Mouse (Mus musculus) liver, embryonic 12.5 days (tissue): ENCODE measurements around the gene Cpeb4. TPM values are rescaled to one million over a fixed set of nuclear protein-coding genes. Genes with fewer than 3 reads are reported as not detected.
"Not testable (repeated sequence)": the region's sequence is repeated elsewhere in the genome, so short reads cannot be mapped to it uniquely, and the experiment has no call there.

ENCODE experiments used
- ATAC-seq: fragments of 200-750 bp; cut with Nextera tagmentation; 2 replicates; pipeline ENCODE4 v1.8.0; 2017; ENCODE audit warnings: moderate number of reproducible peaks, mild to moderate bottlenecking, moderate library complexity
- H3K27ac ChIP-seq: fragments of 300-500 bp; sonication (generic); 2 replicates; pipeline ENCODE4 v1.5.1; 2016; ENCODE audit warnings: mild to moderate bottlenecking
- H3K27me3 ChIP-seq: fragments of 300-500 bp; sonication (generic); replicated peaks from 2 replicates; pipeline ENCODE4 v1.6.1; 2016; ENCODE audit warnings: mild to moderate bottlenecking, moderate library complexity
- H3K36me3 ChIP-seq: fragments of 300-500 bp; sonication (generic); 2 replicates; pipeline ENCODE4 v1.6.1; 2016; ENCODE audit warnings: mild to moderate bottlenecking, moderate library complexity
- H3K4me1 ChIP-seq: fragments of 300-500 bp; sonication (generic); 2 replicates; pipeline ENCODE4 v1.6.1; 2016
- H3K4me2 ChIP-seq: fragments of 300-500 bp; sonication (generic); 2 replicates; pipeline ENCODE4 v1.6.1; 2016; ENCODE audit warnings: mild to moderate bottlenecking, moderate library complexity
- H3K4me3 ChIP-seq: fragments of 300-500 bp; sonication (generic); 2 replicates; pipeline ENCODE4 v1.5.1; 2016; ENCODE audit warnings: mild to moderate bottlenecking, moderate library complexity
- H3K9ac ChIP-seq: fragments of 300-500 bp; sonication (generic); 2 replicates; pipeline ENCODE4 v1.6.1; 2016; ENCODE audit warnings: mild to moderate bottlenecking, moderate library complexity
- H3K9me3 ChIP-seq: fragments of 300-500 bp; sonication (generic); replicated peaks from 2 replicates; pipeline ENCODE4 v1.6.1; 2016; ENCODE audit warnings: mild to moderate bottlenecking, moderate library complexity
- WGBS: fragments of 180-500 bp; shearing (Covaris S2); methylation state at CpG from one replicate; pipeline ENCODE4 v1.1.7; 2016; ENCODE audit not compliant: insufficient replicate concordance; 5-methylcytosine and 5-hydroxymethylcytosine counted together
- polyA plus RNA-seq: library from polyadenylated mRNA; unstranded; fragments of >200 nt; fragmentation: Nextera tagmentation; extraction: Ambion mirVana; gene quantifications from 2 replicates; pipeline ENCODE4 v1.2.1, GENCODE M21; 2016

Cpeb4 gene
- polyA plus RNA-seq, 1 experiment from 2014 or later, result 21.5 TPM

DNA sequence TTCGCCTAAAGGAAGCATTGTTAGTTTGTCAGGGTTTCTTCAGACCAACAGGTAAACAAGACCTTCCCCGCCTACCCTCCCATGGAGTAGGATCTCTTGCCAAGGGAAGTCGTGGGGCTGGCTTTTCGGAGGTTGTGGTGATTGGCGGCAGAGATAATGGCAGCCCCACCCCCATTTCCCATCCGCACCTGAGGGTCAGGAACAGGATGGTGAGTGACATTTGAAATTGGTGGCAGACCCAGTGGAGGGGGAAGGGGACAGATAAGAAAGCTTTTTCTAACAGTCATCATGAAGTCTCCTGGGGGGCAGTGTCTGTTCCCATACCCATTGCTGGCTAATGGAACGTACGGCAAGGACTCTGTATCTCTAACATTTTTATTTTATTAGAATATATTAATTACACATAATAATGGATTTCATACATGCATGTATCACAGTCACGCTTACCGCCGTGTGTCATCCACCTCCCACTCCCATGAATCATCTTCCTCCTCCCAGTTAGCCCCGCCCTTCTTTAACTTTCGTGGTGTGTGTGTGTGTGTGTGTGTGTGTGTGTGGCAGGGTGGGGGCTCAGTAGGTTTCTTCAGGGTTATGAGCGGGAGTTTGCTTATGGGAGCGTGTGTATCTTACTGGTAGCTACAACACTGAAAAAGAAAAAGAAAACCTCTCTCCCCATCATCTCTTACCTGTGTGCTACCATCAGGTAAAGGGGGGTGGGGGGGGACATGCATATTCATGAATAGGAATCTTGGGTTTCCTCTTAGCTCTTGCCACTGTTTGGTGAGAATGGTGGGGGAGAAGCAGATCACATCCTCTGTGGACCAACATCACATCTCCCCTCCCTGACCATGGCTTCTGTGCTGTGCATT lies 76.7 kb downstream of the Cpeb4 start:
- 11% methylated on average over 15 of the region's 15 CpGs for WGBS
- Histone ChIP-seq H3K27ac (no peak overlapping the region), H3K9me3 (no peaks in the 10 kb centered on the region), H3K27me3 (peaks cover 24% of the 10 kb centered on the region), H3K4me1 (peaks cover 20% of the 10 kb centered on the region), H3K9ac (peak overlapping the region; percentile 45), H3K36me3 (no peaks in the 10 kb centered on the region), H3K4me2 (peak overlapping the region; percentile 72), H3K4me3 (peak overlapping the region; percentile 54)
- ATAC-seq, result peak; percentile 68

DNA sequence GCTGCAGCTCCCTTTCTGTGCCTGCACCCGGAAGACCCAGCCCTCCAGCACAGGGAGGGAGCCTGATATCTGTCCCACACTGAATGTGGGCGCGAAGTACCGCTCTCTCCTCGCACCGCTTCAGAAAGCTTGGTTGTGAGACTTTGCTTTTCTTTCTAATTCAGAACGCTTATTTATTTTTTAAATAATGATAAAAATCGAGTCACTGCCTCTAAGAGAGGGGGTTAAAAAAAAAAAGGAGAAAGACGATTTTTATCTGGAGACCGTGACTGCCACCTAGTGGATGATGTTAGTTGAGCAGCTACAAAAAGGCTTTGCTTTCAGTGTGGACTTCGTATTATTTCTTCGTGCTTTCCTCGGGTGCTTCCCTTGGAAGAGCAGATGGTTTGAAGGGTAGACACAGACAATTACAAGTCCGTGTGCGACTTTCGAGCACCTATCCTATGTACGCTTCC lies 77.3 kb downstream of the Cpeb4 start:
- H3K27ac ChIP-seq, result no peak overlapping the region
- H3K9me3 ChIP-seq, result no peaks in the 10 kb centered on the region
- no peaks in the 10 kb centered on the region for H3K36me3 ChIP-seq
- H3K4me3 ChIP-seq, result peak overlapping the region; percentile 54
- peaks cover 24% of the 10 kb centered on the region for H3K27me3 ChIP-seq
- peak; percentile 82 for ATAC-seq
- peak overlapping the region; percentile 72 for H3K4me2 ChIP-seq
- WGBS, result 1% methylated on average over 17 of the region's 17 CpGs
- peaks cover 20% of the 10 kb centered on the region for H3K4me1 ChIP-seq
- peak overlapping the region; percentile 45 for H3K9ac ChIP-seq

DNA sequence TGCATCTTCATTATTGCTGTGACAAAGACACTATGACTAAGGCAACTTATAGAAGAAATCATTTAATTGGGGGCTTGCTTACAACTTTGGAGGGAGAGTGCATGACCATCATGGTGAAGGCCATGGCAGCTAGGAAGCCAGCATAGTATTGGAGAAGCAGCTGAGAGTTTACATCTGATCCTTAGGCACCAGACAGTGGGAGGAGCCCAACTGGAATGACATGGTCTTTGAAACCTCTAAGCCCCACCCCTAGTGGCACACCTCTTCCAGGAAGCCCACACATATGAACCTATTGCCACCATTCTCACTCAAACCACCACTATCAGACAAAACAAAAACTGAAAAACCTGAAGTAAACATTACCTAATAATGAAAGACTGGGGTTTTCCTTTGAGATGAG lies 88.1 kb downstream of the Cpeb4 start:
- Histone ChIP-seq H3K4me3 (no peak overlapping the region), H3K9me3 (no peaks in the 10 kb centered on the region), H3K9ac (no peak overlapping the region), H3K4me2 (no peak overlapping the region), H3K36me3 (no peaks in the 10 kb centered on the region), H3K4me1 (no peaks in the 10 kb centered on the region), H3K27me3 (no peaks in the 10 kb centered on the region), H3K27ac (no peak overlapping the region)
- ATAC-seq, result no peak

GRCm38 (mm10) chr11:31963993-31964392 lies 92.0 kb downstream of the Cpeb4 start:
- H3K36me3 ChIP-seq, result no peaks in the 10 kb centered on the region
- H3K4me1 ChIP-seq, result peaks cover 6% of the 10 kb centered on the region; the same call in 1 of the 2 replicates
- no peak overlapping the region for H3K27ac ChIP-seq
- no peak for ATAC-seq
- 71% methylated on average over 1 of the region's 1 CpGs for WGBS
- H3K9me3 ChIP-seq, result no peaks in the 10 kb centered on the region
- H3K4me2 ChIP-seq, result no peak overlapping the region
- 0 out of 2 replicates have a peak, but pooled peaks cover 7% of the 10 kb centered on the region for H3K27me3 ChIP-seq
- no peak overlapping the region for H3K9ac ChIP-seq
- H3K4me3 ChIP-seq, result no peak overlapping the region

DNA sequence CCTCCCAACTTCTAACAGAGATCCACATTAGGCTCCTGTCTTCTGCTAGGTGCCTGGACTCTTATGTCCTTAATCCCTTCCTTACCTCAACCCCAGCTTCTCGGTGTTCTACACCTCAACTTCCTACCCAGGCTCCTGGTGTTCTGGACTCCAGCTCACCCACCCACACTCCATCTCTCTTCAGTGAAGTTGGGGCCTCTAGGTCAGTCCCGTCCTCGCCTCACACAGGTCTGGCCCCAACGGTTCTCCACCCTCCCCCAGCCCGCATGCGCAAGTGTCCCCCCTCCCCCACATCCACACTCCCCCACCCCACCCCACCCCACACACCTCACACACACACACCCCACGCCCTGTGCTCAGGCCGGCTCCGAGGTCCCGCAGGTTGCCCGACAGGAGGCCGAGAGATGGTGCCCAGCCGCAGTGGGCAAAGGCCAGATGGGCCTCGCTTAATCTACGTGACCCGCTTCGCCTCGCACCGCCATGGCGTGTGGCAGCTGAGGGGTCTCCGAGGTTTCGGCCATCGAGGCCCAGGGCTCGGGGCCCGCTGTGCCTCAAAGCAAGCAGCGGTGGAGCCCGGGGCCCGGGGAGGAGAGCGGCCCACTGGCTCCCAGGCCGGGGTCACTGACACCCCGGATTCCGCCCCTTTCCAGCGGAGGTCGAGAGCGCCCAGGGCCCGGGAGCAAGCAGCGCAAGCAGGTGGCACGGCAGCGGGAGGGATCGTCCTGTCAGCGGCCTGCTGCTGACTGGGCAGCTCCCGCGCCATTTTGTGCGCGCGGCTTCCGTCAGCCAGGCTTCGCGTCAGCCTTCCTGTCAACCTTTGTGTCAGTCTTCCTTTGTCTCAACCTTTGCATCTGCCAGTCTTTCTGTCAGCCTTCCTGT lies 93.5 kb downstream of the Cpeb4 start, which contains the start of gene 4930524B15Rik:
Gene 4930524B15Rik, plus strand, starts transcription at position 337 of the 879 bp plus-strand sequence.
- H3K9ac ChIP-seq, result peak within 1 kb of the TSS; percentile 31; the same call in 1 of the 2 replicates
- H3K27me3 ChIP-seq, result 0 out of 2 replicates have a peak, but pooled peaks cover 7% of the 10 kb centered on the region
- no peaks in the 10 kb centered on the region for H3K9me3 ChIP-seq
- H3K4me2 ChIP-seq, result peak within 1 kb of the TSS; percentile 56
- no peaks in the 10 kb centered on the region for H3K36me3 ChIP-seq
- H3K4me3 ChIP-seq, result peak within 1 kb of the TSS; percentile 24
- H3K4me1 ChIP-seq, result peaks cover 6% of the 10 kb centered on the region; the same call in 1 of the 2 replicates
- 0 out of 2 replicates have a peak, but pooled peaks have one; percentile 15 for ATAC-seq
- H3K27ac ChIP-seq, result no peak within 1 kb of the TSS
- WGBS, result 51% methylated on average over 49 of the region's 49 CpGs

- no peak overlapping the region for H3K4me2 ChIP-seq
- H3K9me3 ChIP-seq, result no peaks in the 10 kb centered on the region
- 35% methylated on average over 4 of the region's 4 CpGs for WGBS
- no peaks in the 10 kb centered on the region for H3K27me3 ChIP-seq
- H3K36me3 ChIP-seq, result no peaks in the 10 kb centered on the region
- no peaks in the 10 kb centered on the region for H3K4me1 ChIP-seq
- H3K4me3 ChIP-seq, result no peak overlapping the region
- no peak overlapping the region for H3K9ac ChIP-seq
- no peak for ATAC-seq
- no peak overlapping the region for H3K27ac ChIP-seq
These were observed 102.1 kb downstream of the Cpeb4 start for GRCm38 (mm10) chr11:31974132-31974531.

DNA sequence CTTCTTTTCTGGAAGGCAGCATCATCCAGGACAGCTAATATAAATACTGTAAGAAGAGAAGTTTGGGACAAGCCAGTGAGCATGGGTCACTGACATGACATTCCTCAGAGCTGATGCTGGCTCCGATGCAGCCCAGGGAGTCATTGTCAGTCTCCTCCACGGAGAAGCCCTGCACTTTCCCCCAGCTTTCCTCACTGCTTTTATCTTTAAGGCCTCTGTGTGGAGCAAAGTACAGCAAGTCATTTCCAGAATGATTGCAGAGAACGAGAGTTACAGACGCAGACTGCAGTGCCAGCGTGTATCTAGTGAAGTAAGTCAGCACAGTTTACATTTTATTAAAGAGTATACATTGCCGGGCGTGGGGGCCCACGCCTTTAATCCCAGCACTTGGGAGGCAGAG lies 102.8 kb downstream of the Cpeb4 start:
- Histone ChIP-seq H3K27me3 (no peaks in the 10 kb centered on the region), H3K4me3 (no peak overlapping the region)
- ATAC-seq, result no peak

DNA sequence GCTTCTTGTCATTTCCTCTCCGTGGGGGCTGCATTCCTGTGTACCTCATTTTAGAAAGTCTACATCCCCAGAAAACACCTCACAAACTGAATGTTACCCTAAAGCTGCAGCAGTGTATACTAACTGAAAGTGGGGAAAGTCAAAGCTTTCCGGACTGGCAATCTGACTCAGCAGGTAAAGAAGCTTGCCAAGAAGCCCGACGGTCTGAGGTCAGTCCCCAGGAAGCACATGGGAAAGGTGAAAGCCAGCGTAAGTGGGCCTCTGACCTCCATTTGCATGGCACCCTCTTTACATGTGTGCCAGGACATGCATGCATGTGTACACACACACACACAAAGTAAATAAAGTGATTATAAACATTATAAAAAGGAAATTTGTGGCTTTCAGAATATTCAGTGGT lies 103.7 kb downstream of the Cpeb4 start:
- Histone ChIP-seq H3K27ac (no peak overlapping the region), H3K4me1 (no peaks in the 10 kb centered on the region), H3K4me2 (no peak overlapping the region), H3K9ac (no peak overlapping the region), H3K27me3 (no peaks in the 10 kb centered on the region), H3K36me3 (no peaks in the 10 kb centered on the region), H3K4me3 (no peak overlapping the region), H3K9me3 (no peaks in the 10 kb centered on the region; the same call in 1 of the 2 replicates)
- ATAC-seq, result no peak
- whole genome bisulfite sequencing, result 74% methylated on average over 5 of the region's 5 CpGs

More for the DNA sequence above, 102.8 kb downstream of the Cpeb4 start:
- no peak overlapping the region for H3K9ac ChIP-seq
- no peak overlapping the region for H3K4me2 ChIP-seq
- no peaks in the 10 kb centered on the region for H3K36me3 ChIP-seq
- H3K4me1 ChIP-seq, result no peaks in the 10 kb centered on the region
- 56% methylated on average over 8 of the region's 8 CpGs for WGBS
- no peak overlapping the region for H3K27ac ChIP-seq
- H3K9me3 ChIP-seq, result no peaks in the 10 kb centered on the region; the same call in 1 of the 2 replicates

- Histone ChIP-seq H3K9me3 (no peaks in the 10 kb centered on the region; the same call in 1 of the 2 replicates), H3K9ac (no peak overlapping the region), H3K27ac (no peak overlapping the region), H3K4me1 (no peaks in the 10 kb centered on the region), H3K36me3 (no peaks in the 10 kb centered on the region), H3K27me3 (no peaks in the 10 kb centered on the region), H3K4me3 (no peak overlapping the region), H3K4me2 (no peak overlapping the region)
- ATAC-seq, result no peak
- WGBS, result 60% methylated on average over 5 of the region's 5 CpGs
These were observed 104.1 kb downstream of the Cpeb4 start for GRCm38 (mm10) chr11:31976137-31976536.

DNA sequence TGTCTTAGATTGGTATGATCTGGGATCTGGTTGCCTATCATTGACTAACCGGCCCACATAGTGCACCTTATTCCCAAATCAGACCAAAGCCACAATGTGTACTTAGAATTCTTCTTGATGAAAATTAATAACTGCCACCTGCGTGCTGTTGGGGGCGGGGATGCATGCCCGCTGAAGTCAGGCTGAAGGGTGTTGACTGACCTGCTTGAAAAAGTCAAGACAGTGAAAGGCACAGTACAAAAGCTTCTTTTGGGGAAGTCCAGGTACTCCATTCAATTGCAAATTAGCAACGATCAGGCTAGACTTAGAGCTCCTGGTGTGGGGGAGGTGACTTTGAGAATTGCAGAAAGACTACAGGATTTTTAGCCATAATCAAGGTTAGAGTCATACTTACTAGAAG lies 108.1 kb downstream of the Cpeb4 start:
- not testable (repeated sequence) for H3K27ac ChIP-seq, H3K9ac ChIP-seq, H3K4me1 ChIP-seq, H3K4me3 ChIP-seq, H3K9me3 ChIP-seq, H3K27me3 ChIP-seq, H3K36me3 ChIP-seq, ATAC-seq, H3K4me2 ChIP-seq
- WGBS, result 76% methylated on average over 5 of the region's 5 CpGs

GRCm38 (mm10) chr11:31981830-31982229 lies 109.8 kb downstream of the Cpeb4 start:
- Histone ChIP-seq H3K4me3 (no peak overlapping the region), H3K36me3 (no peaks in the 10 kb centered on the region), H3K9me3 (no peaks in the 10 kb centered on the region; the same call in 1 of the 2 replicates), H3K4me1 (no peaks in the 10 kb centered on the region), H3K9ac (no peak overlapping the region), H3K27ac (no peak overlapping the region), H3K4me2 (no peak overlapping the region), H3K27me3 (no peaks in the 10 kb centered on the region)
- WGBS, result 75% methylated on average over 7 of the region's 7 CpGs
- ATAC-seq, result no peak
